In the genomic region with DNA sequence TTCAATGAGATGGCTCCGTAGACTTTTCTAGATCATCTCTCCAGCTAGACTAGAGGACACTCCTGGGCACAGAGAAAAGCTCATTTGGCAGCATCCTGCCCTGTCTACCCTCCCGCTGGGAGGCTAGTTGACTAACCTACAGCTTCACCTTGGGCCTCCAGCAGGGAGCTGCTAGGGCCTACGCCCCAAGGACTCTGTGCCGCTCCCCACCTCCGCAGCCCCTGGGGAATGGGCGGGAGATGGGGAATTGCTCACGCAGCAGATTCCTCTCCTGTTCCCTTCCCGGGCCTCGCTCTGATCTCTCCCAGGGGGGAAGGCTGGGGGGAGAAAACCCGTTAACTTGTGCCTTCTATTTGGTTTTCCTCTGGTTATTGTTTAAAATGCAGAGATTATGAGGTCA, we compare ENCODE assay signal across 21 mouse cellular contexts. TPM values are rescaled to one million over a fixed set of nuclear protein-coding genes. Genes with fewer than 3 reads are reported as not detected.
DNase-seq lines count a peak whose midpoint lies in the region; ATAC-seq and TF ChIP-seq lines count a peak whose summit lies in the region.
"Had no signal": no experiment of that assay in that cellular context is flagged by ENCODE, and none has a peak within 500 bp of the region (broad histone marks: within the 10 kb centered on the region; RNA-seq: fewer than 3 reads in every experiment).

No protein-coding gene starts in this region.

- no peak overlapping the region for H3K4me2 ChIP-seq in lung, embryonic 14.5 days
- H3K4me2 ChIP-seq in stomach, embryonic 16.5 days (ENCODE audit: low read depth, low read length), result no peak overlapping the region
- H3K4me2 ChIP-seq: forebrain, embryonic 12.5 days; heart, embryonic 11.5 days; hindbrain, embryonic 14.5 days had no signal

- peaks cover 9% of the 10 kb centered on the region; the same call in 1 of the 2 replicates for H3K4me1 ChIP-seq in lung, embryonic 14.5 days (ENCODE audit: insufficient read depth)
- H3K4me1 ChIP-seq in stomach, embryonic 16.5 days (ENCODE audit: control insufficient read depth, insufficient read depth, low read length), result peaks cover 6% of the 10 kb centered on the region

- 18% methylated on average over 10 of the region's 10 CpGs for WGBS in lung, embryonic 14.5 days
- 30% methylated on average over 10 of the region's 10 CpGs for WGBS in stomach, embryonic 16.5 days

- no peaks in the 10 kb centered on the region for H3K36me3 ChIP-seq in lung, embryonic 14.5 days (ENCODE audit: insufficient read depth)
- no peaks in the 10 kb centered on the region for H3K36me3 ChIP-seq in stomach, embryonic 16.5 days (ENCODE audit: control insufficient read depth, insufficient read depth, low read length)
- H3K36me3 ChIP-seq: forebrain, embryonic 12.5 days; hindbrain, embryonic 10.5 days had no signal

- ATAC-seq in lung, embryonic 14.5 days (ENCODE audit: insufficient read depth), result no peak
- ATAC-seq in stomach, embryonic 16.5 days (ENCODE audit: insufficient read depth, low FRiP score), result peak; percentile 44; the same call in 1 of the 2 replicates
- ATAC-seq in erythroblast, adult 5-6 weeks (replicated peaks; ENCODE audit: low FRiP score, poor library complexity, severe bottlenecking), result no peak
- ATAC-seq in megakaryocyte-erythroid progenitor cell, adult 5-6 weeks (replicated peaks; ENCODE audit: low FRiP score, low TSS enrichment, poor library complexity, severe bottlenecking), result no peak
- ATAC-seq: forebrain, embryonic 16.5 days; intestine, postnatal 0 days; Patski had no signal

- no peak overlapping the region for H3K4me3 ChIP-seq in lung, embryonic 14.5 days (ENCODE audit: low read depth, low read length)
- H3K4me3 ChIP-seq in stomach, embryonic 16.5 days (replicated peaks; ENCODE audit: low read length), result no peak overlapping the region
- H3K4me3 ChIP-seq: forebrain, embryonic 12.5 days; hindbrain, embryonic 10.5 days had no signal

- H3K9me3 ChIP-seq in lung, embryonic 14.5 days (ENCODE audit: low read depth, low read length), result no peaks in the 10 kb centered on the region
- H3K9me3 ChIP-seq in stomach, embryonic 16.5 days (replicated peaks; ENCODE audit: control insufficient read depth, low read length), result no peaks in the 10 kb centered on the region
- H3K9me3 ChIP-seq: forebrain, embryonic 12.5 days; hindbrain, embryonic 10.5 days had no signal

- no peak overlapping the region for H3K9ac ChIP-seq in lung, embryonic 14.5 days
- no peak overlapping the region for H3K9ac ChIP-seq in stomach, embryonic 16.5 days (ENCODE audit: low read length)
- H3K9ac ChIP-seq: forebrain, embryonic 12.5 days; hindbrain, embryonic 14.5 days had no signal

- TF ChIP-seq CTCF in lung, embryonic 14.5 days (IDR thresholded peaks at IDR 0.05; ENCODE audit: low read depth), result no peak

- no peak overlapping the region for H3K27ac ChIP-seq in lung, embryonic 14.5 days (ENCODE audit: low read depth)
- H3K27ac ChIP-seq in stomach, embryonic 16.5 days (ENCODE audit: low read length), result no peak overlapping the region
- H3K27ac ChIP-seq: forebrain, embryonic 12.5 days; hindbrain, embryonic 10.5 days; hindbrain, embryonic 14.5 days had no signal

- no peaks in the 10 kb centered on the region for H3K27me3 ChIP-seq in lung, embryonic 14.5 days (ENCODE audit: insufficient read depth, low read length)
- H3K27me3 ChIP-seq in stomach, embryonic 16.5 days (ENCODE audit: control insufficient read depth, insufficient read depth, low read length), result no peaks in the 10 kb centered on the region

- DNase-seq in lung, embryonic 14.5 days, result peak; percentile 9
- DNase-seq in lung, postnatal 36 days, result no peak
- DNase-seq in ES-CJ7 (ENCODE audit: low read depth, low spot score), result peak; percentile 91
- peak; percentile 81 for DNase-seq in R1 (ENCODE audit: low read depth, low spot score)
- DNase-seq: adrenal gland, postnatal 10 days; cerebellum, adult 2 months; cerebellum, postnatal 10 days; gastrocnemius, postnatal 10 days; heart, adult 18-20 months had no signal

RNA-seq across cellular contexts. Expression of gene Lbx1, which starts 36.4 kb away (rescaled TPM):
- not detected in 2 replicates for polyA plus RNA-seq in lung, embryonic 14.5 days (2014; fragmentation: Nextera tagmentation; extraction: Ambion mirVana)
- polyA plus RNA-seq in stomach, embryonic 16.5 days (2015; fragmentation: Nextera tagmentation; extraction: Ambion mirVana), result not detected in 2 replicates
- not detected in 2 replicates for total RNA-seq in erythroblast, adult 5-6 weeks (2015; ENCODE audit: low replicate concordance)
- total RNA-seq in erythroblast, adult 5-6 weeks (2017; ENCODE audit: low replicate concordance), result not detected in 2 replicates
- not detected in 2 replicates for total RNA-seq in megakaryocyte-erythroid progenitor cell, adult 5-6 weeks (2014; fragmentation: Nextera tagmentation)
- not detected in 2 replicates for total RNA-seq in megakaryocyte-erythroid progenitor cell, adult 5-6 weeks (2017)
- polyA plus RNA-seq: forebrain, embryonic 12.5 days; forebrain, embryonic 16.5 days; frontal cortex, adult 2 months; heart, embryonic 16.5 days; intestine, postnatal 0 days; Patski had no signal
